Mouse (Mus musculus) brain, embryonic 18.5 days (tissue): ENCODE data around the gene Mymx.

ENCODE experiments used
- DNase-seq: peaks from one replicate; pipeline ENCODE4 v3.0.0-alpha.2; 2012; ENCODE audit warnings: low read depth, low spot score

Gene Mymx

GRCm38 (mm10) chr17:45572103-45573086 is 29.5 kb downstream of the Mymx start:
- DNase-seq = no peak

GRCm38 (mm10) chr17:45569999-45570398 is 31.9 kb downstream of the Mymx start:
- DNase-seq = no peak

GRCm38 (mm10) chr17:45568990-45569389 is 32.9 kb downstream of the Mymx start:
- DNase-seq = no peak

- DNase-seq = no peak
These were observed 34.7 kb downstream of the Mymx start for GRCm38 (mm10) chr17:45567162-45567601.

GRCm38 (mm10) chr17:45566360-45567161 is 35.3 kb downstream of the Mymx start:
- no peak for DNase-seq

GRCm38 (mm10) chr17:45566031-45566359 is 35.9 kb downstream of the Mymx start:
- DNase-seq = no peak

- DNase-seq = no peak
These were observed 36.8 kb downstream of the Mymx start for GRCm38 (mm10) chr17:45565103-45565502.

- DNase-seq = no peak
These were observed 37.3 kb downstream of the Mymx start for GRCm38 (mm10) chr17:45564531-45565084.

- no peak for DNase-seq
These were observed 38.0 kb downstream of the Mymx start, which contains the start of gene Slc35b2 for GRCm38 (mm10) chr17:45563655-45564530. TSS of gene Slc35b2 (plus strand) at chr17:45563874.

GRCm38 (mm10) chr17:45563216-45563615 is 38.7 kb downstream of the Mymx start:
- no peak for DNase-seq

GRCm38 (mm10) chr17:45559732-45560525 is 42.0 kb downstream of the Mymx start:
- DNase-seq = no peak

- no peak for DNase-seq
These were observed 43.7 kb downstream of the Mymx start for GRCm38 (mm10) chr17:45557998-45558862.

GRCm38 (mm10) chr17:45557246-45557824 is 44.6 kb downstream of the Mymx start:
- no peak for DNase-seq

GRCm38 (mm10) chr17:45556514-45557245 is 45.2 kb downstream of the Mymx start:
- no peak for DNase-seq

- no peak for DNase-seq
These were observed 45.8 kb downstream of the Mymx start for GRCm38 (mm10) chr17:45556107-45556489.

- no peak for DNase-seq
These were observed 46.3 kb downstream of the Mymx start, which contains the start of gene Nfkbie for GRCm38 (mm10) chr17:45555452-45556106. TSS of gene Nfkbie (plus strand) at chr17:45555703.

GRCm38 (mm10) chr17:45554420-45554819 is 47.5 kb downstream of the Mymx start:
- DNase-seq = no peak

GRCm38 (mm10) chr17:45553065-45553464 is 48.8 kb downstream of the Mymx start:
- no peak for DNase-seq
